Mouse (Mus musculus) heart, embryonic 13.5 days (tissue): ENCODE measurements at regions not wholly inside any gene's neighbourhood (a gene's known extent, or its start where the extent isn't known, plus 50 kb on each side); places are given as distances from the start of the nearest gene placed in this dataset.

ENCODE experiments used
- ATAC-seq: fragments of 200-750 bp; cut with Nextera tagmentation; 2 replicates; pipeline ENCODE4 v1.8.0; 2017; ENCODE audit warnings: moderate TSS enrichment; ENCODE audit not compliant: insufficient number of reproducible peaks, low FRiP score, low TSS enrichment; ENCODE audit errors: extremely low read depth
- H3K27ac ChIP-seq: fragments of 300-500 bp; sonication (generic); replicated peaks from 2 replicates; pipeline ENCODE4 v1.5.1; 2015; ENCODE audit warnings: moderate library complexity, mild to moderate bottlenecking, inconsistent platforms
- H3K27me3 ChIP-seq: fragments of 300-500 bp; sonication (generic); replicated peaks from 2 replicates; pipeline ENCODE4 v1.6.1; 2015; ENCODE audit warnings: mild to moderate bottlenecking, inconsistent platforms
- H3K36me3 ChIP-seq: fragments of 300-500 bp; sonication (generic); 2 replicates; pipeline ENCODE4 v1.6.1; 2015; ENCODE audit warnings: mild to moderate bottlenecking, inconsistent platforms
- H3K4me1 ChIP-seq: fragments of 300-500 bp; sonication (generic); 2 replicates; pipeline ENCODE4 v1.6.1; 2015; ENCODE audit warnings: inconsistent platforms
- H3K4me2 ChIP-seq: fragments of 300-500 bp; sonication (generic); 2 replicates; pipeline ENCODE4 v1.6.1; 2015; ENCODE audit warnings: inconsistent platforms, mild to moderate bottlenecking, moderate library complexity
- H3K4me3 ChIP-seq: fragments of 300-500 bp; sonication (generic); 2 replicates; pipeline ENCODE4 v1.5.1; 2015; ENCODE audit warnings: moderate library complexity, mild to moderate bottlenecking, inconsistent platforms
- H3K9ac ChIP-seq: fragments of 300-500 bp; sonication (generic); 2 replicates; pipeline ENCODE4 v1.6.1; 2015; ENCODE audit warnings: inconsistent platforms, mild to moderate bottlenecking, moderate library complexity
- H3K9me3 ChIP-seq: fragments of 300-500 bp; sonication (generic); 2 replicates; pipeline ENCODE4 v1.6.1; 2016; ENCODE audit warnings: inconsistent platforms
- WGBS: fragments of 180-500 bp; shearing (Covaris S2); methylation state at CpG from one replicate; pipeline ENCODE4 v1.1.7; 2015; ENCODE audit warnings: mixed read lengths; 5-methylcytosine and 5-hydroxymethylcytosine counted together

DNA sequence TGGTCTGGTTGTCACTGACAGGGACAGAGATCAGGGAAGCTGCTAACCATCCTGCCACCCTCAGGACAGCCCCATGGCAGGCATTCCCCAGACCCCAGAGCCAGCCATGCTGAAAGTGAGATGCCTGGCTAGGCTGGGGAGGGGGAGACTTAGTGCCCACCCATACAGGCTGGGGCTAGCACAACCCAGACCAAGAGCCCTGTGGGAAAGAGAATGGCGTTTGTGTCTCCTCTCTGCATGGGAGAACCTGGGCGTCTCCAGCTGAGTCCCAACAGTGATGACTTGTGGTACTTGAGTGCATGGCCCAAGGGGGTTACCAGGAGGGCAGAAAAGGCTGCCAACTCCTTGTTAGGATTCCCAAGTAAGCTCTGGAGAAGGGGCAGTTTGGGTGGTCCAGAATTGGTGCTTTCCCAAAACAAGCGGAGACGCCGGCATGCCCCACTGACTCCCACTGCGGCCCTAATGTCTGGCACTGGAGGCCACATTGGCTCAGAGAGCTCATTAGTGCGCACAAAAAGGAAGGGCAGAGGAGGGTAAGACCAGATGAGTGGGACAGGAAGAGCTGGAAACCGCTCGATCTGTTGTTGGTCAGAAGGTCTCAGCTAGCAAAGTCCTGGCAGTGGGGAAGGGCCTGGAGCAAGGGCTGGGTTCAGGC is 332.2 kb upstream of the Npvf start:
- Histone ChIP-seq H3K27me3 (no peaks in the 10 kb centered on the region), H3K27ac (no peak overlapping the region), H3K9me3 (no peaks in the 10 kb centered on the region), H3K4me3 (no peak overlapping the region), H3K4me2 (no peak overlapping the region), H3K36me3 (no peaks in the 10 kb centered on the region), H3K4me1 (peaks cover 47% of the 10 kb centered on the region), H3K9ac (no peak overlapping the region)
- WGBS, result 81% methylated on average over 9 of the region's 9 CpGs
- no peak for ATAC-seq

GRCm38 (mm10) chr6:50988561-50988960 is 334.3 kb upstream of the Npvf start:
- peaks cover 33% of the 10 kb centered on the region for H3K4me1 ChIP-seq
- WGBS, result 70% methylated on average over 3 of the region's 3 CpGs
- no peaks in the 10 kb centered on the region for H3K9me3 ChIP-seq
- no peak overlapping the region for H3K27ac ChIP-seq
- H3K36me3 ChIP-seq, result no peaks in the 10 kb centered on the region
- H3K27me3 ChIP-seq, result no peaks in the 10 kb centered on the region
- H3K9ac ChIP-seq, result no peak overlapping the region
- ATAC-seq, result no peak
- no peak overlapping the region for H3K4me2 ChIP-seq
- no peak overlapping the region for H3K4me3 ChIP-seq

DNA sequence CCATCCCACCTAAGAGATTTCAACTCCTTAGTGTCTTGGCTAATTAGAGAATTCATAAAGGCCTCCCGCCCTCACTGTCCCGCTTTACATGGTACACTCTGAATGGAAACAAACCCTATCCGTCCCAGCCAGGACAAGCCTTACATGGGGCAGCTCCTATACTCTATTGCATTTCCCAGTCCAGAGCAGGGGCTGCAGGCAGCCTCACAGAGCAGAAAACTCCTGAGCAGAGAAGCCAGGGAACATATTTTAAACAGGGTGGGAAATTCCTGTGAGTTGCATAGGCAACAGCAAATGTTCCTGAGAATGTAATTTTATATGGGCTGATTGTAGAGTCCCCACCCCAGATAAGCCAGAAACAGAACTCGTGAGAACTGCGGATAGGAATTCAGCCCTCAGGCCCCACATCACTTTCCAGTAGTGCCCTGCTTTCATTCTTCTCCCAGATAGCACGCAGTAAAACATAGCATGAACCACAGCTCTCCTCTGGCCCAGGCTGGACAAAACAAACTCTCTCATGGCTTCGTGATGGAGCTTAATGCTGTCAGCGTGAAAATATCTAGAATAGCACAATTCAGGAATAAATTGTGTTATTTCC is 337.4 kb upstream of the Npvf start:
- Histone ChIP-seq H3K36me3 (no peaks in the 10 kb centered on the region), H3K27me3 (no peaks in the 10 kb centered on the region), H3K9ac (no peak overlapping the region), H3K4me3 (no peak overlapping the region), H3K4me2 (no peak overlapping the region), H3K27ac (peak overlapping the region; percentile 84), H3K9me3 (no peaks in the 10 kb centered on the region), H3K4me1 (peaks cover 14% of the 10 kb centered on the region)
- no peak; the same call in 1 of the 2 replicates for ATAC-seq
- WGBS, result 44% methylated on average over 8 of the region's 8 CpGs

GRCm38 (mm10) chr6:50993952-50994351 is 339.7 kb upstream of the Npvf start:
- H3K4me2 ChIP-seq, result no peak overlapping the region
- H3K27ac ChIP-seq, result no peak overlapping the region
- no peaks in the 10 kb centered on the region for H3K36me3 ChIP-seq
- H3K4me1 ChIP-seq, result peaks cover 14% of the 10 kb centered on the region
- H3K27me3 ChIP-seq, result no peaks in the 10 kb centered on the region
- no peak overlapping the region for H3K4me3 ChIP-seq
- no peak for ATAC-seq
- WGBS, result 76% methylated on average over 6 of the region's 6 CpGs
- H3K9ac ChIP-seq, result no peak overlapping the region
- no peaks in the 10 kb centered on the region for H3K9me3 ChIP-seq

- 64% methylated on average over 7 of the region's 7 CpGs for WGBS
- Histone ChIP-seq H3K4me3 (no peak overlapping the region), H3K4me1 (peaks cover 3% of the 10 kb centered on the region; the same call in 1 of the 2 replicates), H3K9me3 (no peaks in the 10 kb centered on the region), H3K27ac (no peak overlapping the region), H3K4me2 (no peak overlapping the region), H3K36me3 (no peaks in the 10 kb centered on the region), H3K9ac (no peak overlapping the region), H3K27me3 (no peaks in the 10 kb centered on the region)
- ATAC-seq, result no peak
Observed at GRCm38 (mm10) chr6:51002713-51003112, 348.5 kb upstream of the Npvf start.

GRCm38 (mm10) chr6:51006074-51006591 is 351.9 kb upstream of the Npvf start:
- H3K4me2 ChIP-seq, result no peak overlapping the region
- ATAC-seq, result no peak

GRCm38 (mm10) chr6:51009526-51010340 is 355.5 kb upstream of the Npvf start:
- no peak for ATAC-seq
- Histone ChIP-seq H3K4me3 (no peak overlapping the region), H3K9me3 (no peaks in the 10 kb centered on the region), H3K36me3 (no peaks in the 10 kb centered on the region), H3K4me1 (peaks cover 13% of the 10 kb centered on the region), H3K27me3 (no peaks in the 10 kb centered on the region), H3K27ac (no peak overlapping the region), H3K9ac (no peak overlapping the region), H3K4me2 (no peak overlapping the region)
- WGBS, result 66% methylated on average over 14 of the region's 14 CpGs

More at GRCm38 (mm10) chr6:51006074-51006591, 351.9 kb upstream of the Npvf start:
- Histone ChIP-seq H3K4me1 (peaks cover 3% of the 10 kb centered on the region; the same call in 1 of the 2 replicates), H3K36me3 (no peaks in the 10 kb centered on the region), H3K9ac (no peak overlapping the region), H3K4me3 (no peak overlapping the region), H3K27me3 (no peaks in the 10 kb centered on the region), H3K27ac (no peak overlapping the region), H3K9me3 (no peaks in the 10 kb centered on the region)
- whole genome bisulfite sequencing, result 62% methylated on average over 11 of the region's 11 CpGs

DNA sequence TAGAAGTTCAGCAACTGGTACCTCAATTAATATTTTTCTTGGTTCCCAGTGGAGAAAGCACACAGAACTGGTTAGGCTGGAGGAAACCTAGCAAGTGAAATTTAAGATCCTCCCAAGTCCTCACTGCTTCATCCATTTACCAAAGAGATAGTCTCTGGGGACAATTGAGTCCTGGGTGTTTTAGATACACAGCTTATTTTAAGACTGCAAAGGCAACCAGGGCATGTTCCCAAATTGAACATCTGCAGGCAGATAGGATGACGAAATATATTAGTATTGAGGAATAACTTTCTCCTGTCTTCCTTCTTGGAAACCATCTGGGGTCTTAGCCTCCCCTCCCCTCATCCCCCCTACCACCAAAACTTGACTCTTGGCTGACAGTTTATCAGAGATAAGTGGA is 356.3 kb upstream of the Npvf start:
- H3K27ac ChIP-seq, result no peak overlapping the region
- no peaks in the 10 kb centered on the region for H3K9me3 ChIP-seq
- no peaks in the 10 kb centered on the region for H3K27me3 ChIP-seq
- peaks cover 10% of the 10 kb centered on the region for H3K4me1 ChIP-seq
- no peak overlapping the region for H3K9ac ChIP-seq
- no peak for ATAC-seq
- no peak overlapping the region for H3K4me3 ChIP-seq
- H3K4me2 ChIP-seq, result no peak overlapping the region
- H3K36me3 ChIP-seq, result no peaks in the 10 kb centered on the region
- 81% methylated on average over 1 of the region's 1 CpGs for WGBS

DNA sequence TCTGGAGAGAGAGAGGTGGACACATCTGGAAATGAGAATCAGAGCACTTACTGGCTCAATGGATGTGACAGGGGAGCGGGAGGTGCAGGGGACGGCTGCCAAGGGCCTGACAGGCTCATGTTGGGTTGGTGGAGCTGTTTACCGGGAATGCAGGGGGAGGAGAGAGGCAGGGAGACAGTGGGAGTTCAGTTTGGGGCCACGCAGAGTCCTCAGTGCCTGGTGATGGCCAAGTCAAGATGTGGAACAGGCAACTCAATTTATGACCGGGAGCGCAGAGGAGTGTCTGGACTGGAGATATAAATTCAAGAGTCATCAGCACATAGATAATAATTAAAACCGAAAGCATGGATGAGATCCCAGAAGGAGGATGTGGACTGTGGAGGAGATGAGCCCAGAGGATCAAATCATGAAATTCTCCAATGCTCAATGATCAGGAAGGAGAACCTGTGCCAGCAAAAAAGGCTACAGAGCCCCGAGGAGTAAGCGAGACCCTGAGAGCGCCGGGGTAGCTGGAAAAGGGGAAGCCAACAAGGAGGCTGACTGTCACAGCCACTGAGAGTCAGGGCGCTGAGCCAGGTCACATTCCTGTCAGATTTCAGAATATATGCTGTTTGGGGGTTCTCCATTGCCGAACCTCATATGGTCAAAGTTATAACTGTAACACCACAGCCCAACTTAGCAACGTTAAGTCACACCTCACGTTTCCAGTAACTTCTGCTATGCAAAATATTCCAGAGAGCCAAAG is 358.0 kb upstream of the Npvf start:
- ATAC-seq, result no peak
- Histone ChIP-seq H3K27me3 (no peaks in the 10 kb centered on the region), H3K27ac (no peak overlapping the region), H3K4me1 (peaks cover 13% of the 10 kb centered on the region), H3K36me3 (no peaks in the 10 kb centered on the region), H3K4me3 (no peak overlapping the region), H3K4me2 (peak overlapping the region; percentile 16; the same call in 1 of the 2 replicates), H3K9me3 (no peaks in the 10 kb centered on the region), H3K9ac (no peak overlapping the region)
- 54% methylated on average over 15 of the region's 15 CpGs for WGBS

- no peaks in the 10 kb centered on the region for H3K36me3 ChIP-seq
- no peak for ATAC-seq
- no peak overlapping the region for H3K9ac ChIP-seq
- WGBS, result 70% methylated on average over 2 of the region's 2 CpGs
- no peak overlapping the region for H3K4me3 ChIP-seq
- H3K27ac ChIP-seq, result no peak overlapping the region
- H3K9me3 ChIP-seq, result no peaks in the 10 kb centered on the region
- H3K4me2 ChIP-seq, result no peak overlapping the region
- peaks cover 13% of the 10 kb centered on the region for H3K4me1 ChIP-seq
- H3K27me3 ChIP-seq, result no peaks in the 10 kb centered on the region
Observed at GRCm38 (mm10) chr6:51015735-51016134, 361.5 kb upstream of the Npvf start.
